Mouse (Mus musculus): ENCODE measurements around the gene Rin1. TPM values are rescaled to one million over a fixed set of nuclear protein-coding genes. Genes with fewer than 3 reads are reported as not detected.

Gene Rin1
- total and polyA plus RNA-seq, 3 experiments = 1.2 to 3.0 (median 1.8) TPM

- peaks cover 8% of the 10 kb centered on the region for H3K4me1 ChIP-seq (ENCODE audit: control insufficient read depth, insufficient read depth, low read length)
- H3K27ac ChIP-seq = peak overlapping the region; percentile 64
- H3K79me2 ChIP-seq (replicated peaks; ENCODE audit: control insufficient read depth, insufficient read depth, low read length) = no peaks in the 10 kb centered on the region
- intact Hi-C loops (cut with DNase I) = loop anchor here (2.0 kb wide), 1 partner anchor 55 kb away; no protein-coding TSS in a partner anchor
- peak overlapping the region; percentile 43 for H3K9ac ChIP-seq (ENCODE audit: low read depth, low read length)
- no peaks in the 10 kb centered on the region for H3K36me3 ChIP-seq (ENCODE audit: control insufficient read depth, insufficient read depth, low read length)
- WGBS = 7% methylated on average over 40 of the region's 40 CpGs
- H3K27me3 ChIP-seq (ENCODE audit: control insufficient read depth, insufficient read depth, low read length) = no peaks in the 10 kb centered on the region; the same call in 1 of the 2 replicates
- DNase-seq = peak; percentile 85 to 88
- TF ChIP-seq EP300 (IDR thresholded peaks at IDR 0.05; ENCODE audit: insufficient read depth, low read depth, low read length) = 0 out of 2 replicates have a peak, but pooled peaks have one; percentile 12
- no peak for TF ChIP-seq CTCF (IDR thresholded peaks at IDR 0.05)
- H3K4me3 ChIP-seq = peak overlapping the region; percentile 61
These were observed 21.5 kb downstream of the Rin1 start for GRCm38 (mm10) chr19:5071545-5072369.

GRCm38 (mm10) chr19:5072389-5073019 is 22.2 kb downstream of the Rin1 start:
- 3% methylated on average over 20 of the region's 20 CpGs for WGBS
- H3K79me2 ChIP-seq (replicated peaks; ENCODE audit: control insufficient read depth, insufficient read depth, low read length) = no peaks in the 10 kb centered on the region
- H3K9ac ChIP-seq (ENCODE audit: low read depth, low read length) = peak overlapping the region; percentile 34
- DNase-seq = no peak
- peak overlapping the region; percentile 64 for H3K27ac ChIP-seq
- intact Hi-C loops (cut with DNase I) = loop anchor here (1.0 to 2.0 kb wide), 3 partner anchors 16 to 56 kb away; partner anchors contain the start of gene Rin1
- H3K27me3 ChIP-seq (ENCODE audit: control insufficient read depth, insufficient read depth, low read length) = no peaks in the 10 kb centered on the region; the same call in 1 of the 2 replicates
- TF ChIP-seq CTCF (IDR thresholded peaks at IDR 0.05) = no peak
- TF ChIP-seq EP300 (IDR thresholded peaks at IDR 0.05; ENCODE audit: insufficient read depth, low read depth, low read length) = no peak
- TF ChIP-seq POLR2A (IDR thresholded peaks at IDR 0.05; ENCODE audit: insufficient read depth, low read depth, low read length) = no peak
- H3K36me3 ChIP-seq (ENCODE audit: control insufficient read depth, insufficient read depth, low read length) = no peaks in the 10 kb centered on the region
- peaks cover 3% of the 10 kb centered on the region for H3K4me1 ChIP-seq (ENCODE audit: control insufficient read depth, insufficient read depth, low read length)
- H3K4me3 ChIP-seq = peak overlapping the region; percentile 61

GRCm38 (mm10) chr19:5073028-5073427 is 22.7 kb downstream of the Rin1 start:
- H3K4me1 ChIP-seq (ENCODE audit: control insufficient read depth, insufficient read depth, low read length) = peaks cover 3% of the 10 kb centered on the region

GRCm38 (mm10) chr19:5073518-5073917 is 23.2 kb downstream of the Rin1 start:
- Histone ChIP-seq H3K27me3 (ENCODE audit: control insufficient read depth, insufficient read depth, low read length) (no peaks in the 10 kb centered on the region), H3K27ac (no peak overlapping the region), H3K9ac (ENCODE audit: low read depth, low read length) (no peak overlapping the region), H3K4me1 (ENCODE audit: control insufficient read depth, insufficient read depth, low read length) (peaks cover 3% of the 10 kb centered on the region), H3K4me3 (no peak overlapping the region), H3K36me3 (ENCODE audit: control insufficient read depth, insufficient read depth, low read length) (no peaks in the 10 kb centered on the region), H3K79me2 (replicated peaks; ENCODE audit: control insufficient read depth, insufficient read depth, low read length) (no peaks in the 10 kb centered on the region)
- intact Hi-C loops (cut with DNase I) = loop anchor here (1.0 to 2.0 kb wide), 3 partner anchors 17 to 57 kb away; partner anchors contain the start of gene Rin1
- TF ChIP-seq EP300 (IDR thresholded peaks at IDR 0.05; ENCODE audit: insufficient read depth, low read depth, low read length) (no peak), POLR2A (IDR thresholded peaks at IDR 0.05; ENCODE audit: insufficient read depth, low read depth, low read length) (no peak), CTCF (IDR thresholded peaks at IDR 0.05) (no peak)
- no peak for DNase-seq
- WGBS = 32% methylated on average over 5 of the region's 5 CpGs

More at GRCm38 (mm10) chr19:5073028-5073427, 22.7 kb downstream of the Rin1 start:
- H3K27ac ChIP-seq = no peak overlapping the region
- 1% methylated on average over 15 of the region's 15 CpGs for WGBS
- no peak overlapping the region for H3K9ac ChIP-seq (ENCODE audit: low read depth, low read length)
- peak; percentile 75 for TF ChIP-seq CTCF (IDR thresholded peaks at IDR 0.05)
- TF ChIP-seq POLR2A (IDR thresholded peaks at IDR 0.05; ENCODE audit: insufficient read depth, low read depth, low read length) = no peak
- TF ChIP-seq EP300 (IDR thresholded peaks at IDR 0.05; ENCODE audit: insufficient read depth, low read depth, low read length) = no peak
- no peaks in the 10 kb centered on the region; the same call in 1 of the 2 replicates for H3K27me3 ChIP-seq (ENCODE audit: control insufficient read depth, insufficient read depth, low read length)
- peak; percentile 52 to 77 for DNase-seq
- peak overlapping the region; percentile 61 for H3K4me3 ChIP-seq
- H3K36me3 ChIP-seq (ENCODE audit: control insufficient read depth, insufficient read depth, low read length) = no peaks in the 10 kb centered on the region
- H3K79me2 ChIP-seq (replicated peaks; ENCODE audit: control insufficient read depth, insufficient read depth, low read length) = no peaks in the 10 kb centered on the region
- intact Hi-C loops (cut with DNase I) = loop anchor here (1.0 to 2.0 kb wide), 3 partner anchors 17 to 56 kb away; partner anchors contain the start of gene Rin1

- no peak for DNase-seq
- H3K4me1 ChIP-seq (ENCODE audit: control insufficient read depth, insufficient read depth, low read length) = no peaks in the 10 kb centered on the region
- peaks cover 4% of the 10 kb centered on the region; the same call in 1 of the 2 replicates for H3K27me3 ChIP-seq (ENCODE audit: control insufficient read depth, insufficient read depth, low read length)
- intact Hi-C loops (cut with DNase I) = no loop called here
- no peaks in the 10 kb centered on the region for H3K79me2 ChIP-seq (replicated peaks; ENCODE audit: control insufficient read depth, insufficient read depth, low read length)
- no peak overlapping the region for H3K4me3 ChIP-seq
- no peak overlapping the region for H3K9ac ChIP-seq (ENCODE audit: low read depth, low read length)
- WGBS = 89% methylated on average over 1 of the region's 1 CpGs
- H3K27ac ChIP-seq = no peak overlapping the region
- H3K36me3 ChIP-seq (ENCODE audit: control insufficient read depth, insufficient read depth, low read length) = no peaks in the 10 kb centered on the region
- TF ChIP-seq POLR2A (IDR thresholded peaks at IDR 0.05; ENCODE audit: insufficient read depth, low read depth, low read length) = no peak
- TF ChIP-seq CTCF (IDR thresholded peaks at IDR 0.05) = peak; percentile 39
These were observed 29.0 kb downstream of the Rin1 start for GRCm38 (mm10) chr19:5079279-5079678.

All from heart, adult 2 months (tissue).